Mouse (Mus musculus): ENCODE results near the gene Prkab1.
A peak's percentile ranks its signal among the peaks of the same experiment; 100 is the strongest.

Prkab1 gene

DNA sequence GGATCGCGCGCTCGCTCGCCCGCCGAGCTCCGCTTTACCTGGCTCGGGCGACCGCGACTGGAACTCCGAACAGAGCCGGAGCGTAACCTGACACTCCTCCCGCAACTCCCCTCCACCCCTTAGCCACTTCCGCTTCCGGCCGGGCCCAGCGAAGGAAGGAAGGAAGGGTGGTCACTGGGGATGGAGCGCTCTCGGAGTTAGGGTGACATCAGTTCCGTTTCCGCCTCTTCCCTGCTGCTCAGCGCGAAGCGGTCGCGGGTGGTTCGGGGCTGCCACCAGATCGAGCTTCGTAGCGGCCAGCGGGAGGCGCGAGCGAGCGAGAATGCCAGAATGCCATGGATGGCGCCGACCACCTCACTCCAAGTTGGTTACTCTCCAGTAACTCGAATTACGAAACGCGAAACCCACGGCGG lies at the start of gene Prkab1:
Gene Prkab1, minus strand, starts transcription at position 182 of the 413 bp plus-strand sequence.
- DNase-seq: peak; percentile 91

DNA sequence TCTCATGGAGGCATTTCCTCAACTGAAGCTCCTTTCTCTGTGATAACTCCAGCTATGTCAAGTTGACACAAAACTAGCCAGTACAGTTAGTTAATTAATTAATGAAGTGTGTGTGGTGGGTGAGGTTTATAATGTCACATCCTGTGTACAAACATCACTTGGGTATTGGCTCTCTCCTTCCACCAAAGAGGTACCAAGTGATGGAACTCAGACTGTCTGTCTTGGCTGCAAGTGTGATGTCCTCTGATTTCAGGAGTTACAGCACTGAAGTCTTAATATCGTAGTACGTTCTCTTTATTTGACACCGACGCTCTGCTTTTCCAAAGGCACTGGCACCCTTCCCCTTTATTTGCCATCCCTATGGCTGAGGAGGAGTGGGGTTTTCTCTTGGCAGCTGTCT lies 45.3 kb upstream of the Prkab1 start:
- no peak for DNase-seq

DNA sequence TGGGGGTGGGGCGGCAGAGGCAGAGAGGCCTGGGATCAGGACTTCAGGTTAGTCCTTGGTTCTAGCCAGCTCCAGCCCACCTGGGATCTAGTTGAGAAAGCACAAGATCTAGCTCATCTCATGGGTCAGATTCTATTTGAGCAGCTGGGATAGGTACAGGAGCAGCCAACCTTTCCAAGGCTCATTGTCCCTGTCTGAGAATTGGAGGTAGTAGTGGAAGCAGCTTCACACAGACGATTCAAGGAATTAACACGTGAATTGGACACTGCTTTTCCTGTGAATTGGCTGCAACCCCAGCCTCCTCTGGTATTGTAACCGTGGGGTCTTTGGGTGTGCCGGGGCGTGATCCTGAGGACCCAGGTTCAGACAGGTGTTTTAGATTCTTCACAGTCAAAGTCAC lies 28.5 kb upstream of the Prkab1 start:
- DNase-seq: no peak

DNA sequence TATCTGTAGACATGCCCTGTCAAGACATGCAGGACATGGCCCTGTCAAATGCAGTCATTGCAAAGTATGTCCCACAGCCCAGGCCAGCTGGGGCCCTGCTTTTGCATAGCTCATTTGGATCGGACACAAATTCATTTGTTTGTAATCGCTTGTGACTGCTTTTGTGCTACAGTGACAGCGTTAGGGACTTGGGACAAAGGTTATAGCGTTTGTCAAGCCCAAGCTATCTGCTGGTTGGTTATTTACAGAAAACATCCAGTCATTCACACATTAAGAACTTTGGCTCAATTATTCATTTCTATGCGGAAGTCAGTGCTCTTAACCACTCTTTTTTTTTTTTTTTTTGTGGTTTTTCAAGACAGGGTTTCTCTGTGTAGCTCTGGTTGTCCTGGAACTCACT lies 27.9 kb upstream of the Prkab1 start:
- no peak for DNase-seq

DNA sequence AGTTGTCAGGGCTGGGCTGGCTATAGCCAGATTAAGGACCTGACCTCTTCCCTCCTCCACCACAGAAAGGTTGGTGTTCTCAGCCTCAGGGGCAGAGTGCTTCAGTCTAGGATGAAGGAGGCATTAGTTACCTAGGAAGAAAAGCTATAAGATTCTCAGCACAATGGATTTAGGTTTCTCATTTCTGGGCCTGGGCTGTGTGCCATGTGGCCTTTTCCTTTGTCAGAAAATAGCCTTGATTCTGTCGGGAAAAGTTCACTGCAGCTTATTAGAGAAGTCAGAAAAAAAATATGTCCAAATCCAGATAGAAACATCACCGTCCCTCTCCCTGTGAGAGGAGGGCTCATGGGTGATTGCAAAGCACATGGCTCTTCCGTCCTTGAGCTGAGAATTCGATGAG lies 25.5 kb upstream of the Prkab1 start:
- DNase-seq: no peak

DNA sequence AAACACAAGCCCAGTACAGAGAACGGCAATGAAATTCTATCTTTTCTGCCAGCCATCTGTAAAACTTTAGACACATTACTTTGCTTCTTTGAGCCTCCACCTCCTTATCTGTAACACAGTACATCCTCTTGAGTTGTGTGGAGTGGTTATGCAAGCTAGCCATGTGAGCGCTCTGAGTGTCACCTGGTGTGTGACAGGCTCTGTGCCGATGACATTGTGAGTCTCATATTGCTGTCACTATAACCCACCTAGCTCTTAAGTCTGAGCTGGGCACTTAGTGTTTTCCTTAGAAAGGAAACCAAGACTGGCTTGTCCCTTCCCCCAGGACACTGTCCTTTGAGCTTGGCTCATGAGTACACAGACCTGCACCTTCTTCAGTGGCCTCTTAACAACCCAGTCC lies 24.0 kb upstream of the Prkab1 start:
- DNase-seq: no peak

DNA sequence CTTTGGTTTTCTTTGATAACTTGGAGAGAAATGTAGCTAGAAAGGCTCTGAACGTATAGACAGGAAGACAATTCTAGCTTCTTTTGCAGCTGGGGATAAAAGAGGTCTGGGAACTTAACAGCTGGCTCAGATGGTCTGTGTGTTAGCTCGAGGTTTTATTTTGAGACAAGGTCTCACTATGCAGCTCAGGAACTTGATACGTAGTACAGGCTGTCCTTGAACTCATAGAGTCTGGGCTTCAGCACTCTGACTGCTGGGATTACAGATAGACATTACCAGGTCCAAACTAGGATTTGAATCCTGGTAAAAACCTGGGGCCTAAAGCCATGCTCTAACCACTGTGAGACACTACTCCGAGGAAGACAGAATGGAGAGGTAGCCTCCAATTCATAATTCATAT lies 21.9 kb upstream of the Prkab1 start:
- DNase-seq: no peak

DNA sequence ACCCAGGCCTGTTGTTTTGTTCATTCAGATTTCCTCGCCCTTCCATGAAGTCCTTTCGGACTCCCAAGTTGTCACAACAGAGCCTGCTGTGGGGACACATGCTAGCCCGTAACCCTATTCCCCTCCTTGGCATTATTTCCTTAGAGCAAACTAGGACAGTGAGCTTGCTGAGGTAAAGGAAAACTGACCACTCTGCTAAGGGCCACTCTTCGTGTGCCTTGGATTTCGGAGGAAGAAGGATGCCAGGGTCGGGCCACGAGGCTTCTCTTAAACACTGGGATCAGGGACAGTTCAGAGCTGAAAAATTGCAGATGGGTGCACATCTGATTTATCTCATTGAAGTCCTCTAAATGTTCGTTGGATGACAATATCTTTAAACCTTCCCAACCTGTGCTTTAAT lies 21.3 kb upstream of the Prkab1 start:
- no peak for DNase-seq

DNA sequence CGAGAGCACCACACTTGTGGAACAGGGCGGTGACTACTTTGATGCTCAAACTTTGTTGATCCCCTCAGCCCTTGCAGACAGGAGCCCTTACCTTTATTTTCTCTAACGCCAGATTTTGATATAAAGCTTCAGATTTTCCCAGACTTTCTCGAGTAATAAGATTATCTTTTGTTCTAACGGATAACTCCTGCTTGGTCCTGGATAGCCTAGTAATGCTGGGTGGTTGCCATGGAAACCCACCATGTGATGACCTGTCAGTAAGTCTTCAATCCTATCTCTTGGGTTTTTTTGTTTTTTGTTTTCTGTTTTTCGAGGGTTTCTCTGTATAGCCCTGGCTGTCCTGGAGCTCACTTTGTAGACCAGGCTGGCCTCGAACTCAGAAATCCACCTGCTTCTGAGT lies 17.9 kb upstream of the Prkab1 start:
- no peak for DNase-seq

DNA sequence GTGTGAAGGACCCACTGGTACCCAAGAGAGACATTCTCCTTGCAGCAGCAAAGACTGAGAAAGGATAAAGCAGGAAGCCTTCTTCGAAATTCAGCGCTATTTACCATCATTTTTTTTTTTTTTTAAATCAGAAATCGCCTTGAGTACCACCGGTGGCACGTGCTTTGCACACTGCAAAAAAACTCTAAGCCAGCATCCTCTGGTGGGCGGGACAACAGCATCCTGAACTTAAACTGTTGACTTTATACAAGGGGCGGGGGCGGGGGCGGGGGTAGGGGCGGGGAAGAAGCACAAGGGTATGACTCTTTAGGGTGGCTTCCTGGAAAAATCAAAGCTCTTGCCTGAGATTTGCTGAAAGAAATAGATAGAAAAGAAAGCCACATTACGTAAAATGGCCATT lies 15.4 kb upstream of the Prkab1 start:
- DNase-seq: no peak

DNA sequence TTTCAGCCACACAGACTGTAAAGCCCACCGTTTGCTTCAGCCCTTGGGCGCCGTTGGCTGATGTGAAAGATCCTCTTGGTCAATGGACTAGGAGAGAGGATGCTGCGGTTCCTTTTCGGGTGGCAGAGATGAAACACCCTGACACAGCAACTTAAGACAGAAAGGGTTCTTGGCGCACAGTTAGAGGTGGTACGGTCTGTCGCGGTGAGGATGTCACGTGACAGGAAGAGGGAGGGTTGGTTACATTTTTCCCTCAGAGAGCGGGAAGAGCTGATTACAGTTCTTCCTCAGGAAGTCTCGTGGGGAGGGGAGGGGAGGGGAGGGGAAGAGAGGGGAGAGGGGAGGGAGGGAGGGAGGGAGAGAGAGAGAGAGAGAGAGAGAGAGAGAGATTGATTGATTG lies 13.4 kb upstream of the Prkab1 start:
- DNase-seq: no peak

DNA sequence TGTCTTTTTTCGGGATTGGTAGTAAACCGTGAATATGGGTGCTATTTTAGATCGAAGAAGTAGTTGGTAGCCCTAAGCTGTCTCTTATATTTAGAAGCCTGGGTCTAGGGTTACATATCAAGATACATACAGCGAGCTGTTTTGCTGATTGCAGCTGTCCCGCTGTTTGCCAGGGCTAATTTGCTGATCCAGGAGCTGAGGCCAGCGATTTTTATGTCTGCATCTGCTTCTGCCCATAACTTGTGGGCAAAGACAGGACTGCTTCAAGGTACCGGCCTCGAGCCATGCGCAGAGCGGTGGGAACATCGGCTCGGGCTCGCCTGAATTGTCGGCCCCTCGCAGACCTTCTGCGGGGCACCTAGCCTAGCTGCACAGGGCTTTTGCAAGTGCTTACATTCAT lies 12.2 kb upstream of the Prkab1 start:
- DNase-seq: no peak

DNA sequence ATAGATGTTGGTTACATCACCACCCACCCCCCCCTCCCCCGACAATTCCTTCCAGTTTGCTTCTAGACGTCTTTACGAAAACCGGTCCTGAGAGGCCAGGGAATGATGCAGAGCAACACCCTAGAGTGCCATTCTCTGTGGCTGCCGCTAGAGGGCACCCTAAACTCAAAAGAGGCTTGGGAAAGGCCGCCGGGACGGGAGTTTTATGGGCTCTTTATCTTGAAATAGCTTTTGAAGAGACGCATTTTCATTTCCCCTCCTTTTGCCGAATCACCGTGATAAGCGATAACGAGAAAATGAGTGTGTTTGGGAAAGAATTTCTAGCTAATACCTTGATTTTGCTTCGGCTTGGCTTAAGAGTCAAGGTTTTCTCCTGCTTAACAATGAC lies 6.9 kb upstream of the Prkab1 start:
- DNase-seq: no peak

DNA sequence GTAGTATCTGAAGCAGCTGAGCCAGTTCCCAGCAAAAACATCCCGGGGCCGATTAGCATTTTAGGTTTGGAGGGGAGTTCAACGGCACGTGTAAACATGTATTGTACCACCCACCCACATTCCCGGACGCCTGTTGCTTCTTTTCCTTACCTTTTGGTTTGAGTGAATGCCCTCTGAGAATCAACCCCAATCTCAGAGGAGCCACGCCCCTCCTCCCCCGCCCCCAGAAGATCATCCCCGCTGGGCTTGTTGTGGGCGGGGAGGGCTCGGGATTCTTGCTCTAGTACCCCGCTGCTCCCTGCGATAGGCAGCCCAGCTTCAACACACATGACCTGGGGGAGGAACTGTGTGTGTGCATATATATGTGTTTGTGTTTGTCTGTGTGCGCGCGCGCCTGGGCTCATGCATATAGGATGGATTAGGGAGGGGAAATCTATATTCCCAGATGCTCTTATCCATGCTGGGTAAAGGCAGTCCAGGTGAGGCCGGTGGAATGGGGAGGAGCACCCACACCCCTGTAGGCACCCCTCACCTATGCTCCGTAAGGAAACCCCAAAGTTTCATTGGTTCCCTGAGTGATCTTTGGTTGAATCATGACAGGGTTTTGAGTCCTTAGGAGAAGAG lies 6.4 kb upstream of the Prkab1 start:
- DNase-seq: no peak

DNA sequence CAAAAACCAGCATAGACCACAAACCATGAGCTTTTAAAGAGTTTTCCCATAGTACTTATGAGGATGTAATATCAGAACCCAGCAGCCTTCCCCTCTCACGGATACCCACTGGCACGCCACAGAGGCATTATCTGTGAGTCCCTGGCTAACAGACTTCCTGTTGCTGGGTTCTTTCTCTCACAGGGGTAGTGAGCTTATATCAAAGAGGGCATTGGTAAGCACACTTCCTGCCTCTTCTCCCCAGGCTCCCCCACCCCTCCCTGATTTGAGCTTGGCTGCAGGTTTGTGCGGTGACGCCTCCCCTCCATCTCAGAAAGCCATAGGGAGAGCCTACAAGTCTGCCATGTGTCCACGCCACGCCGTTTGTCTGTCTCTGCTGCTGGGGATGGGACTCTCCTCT lies 4.8 kb upstream of the Prkab1 start:
- no peak for DNase-seq

DNA sequence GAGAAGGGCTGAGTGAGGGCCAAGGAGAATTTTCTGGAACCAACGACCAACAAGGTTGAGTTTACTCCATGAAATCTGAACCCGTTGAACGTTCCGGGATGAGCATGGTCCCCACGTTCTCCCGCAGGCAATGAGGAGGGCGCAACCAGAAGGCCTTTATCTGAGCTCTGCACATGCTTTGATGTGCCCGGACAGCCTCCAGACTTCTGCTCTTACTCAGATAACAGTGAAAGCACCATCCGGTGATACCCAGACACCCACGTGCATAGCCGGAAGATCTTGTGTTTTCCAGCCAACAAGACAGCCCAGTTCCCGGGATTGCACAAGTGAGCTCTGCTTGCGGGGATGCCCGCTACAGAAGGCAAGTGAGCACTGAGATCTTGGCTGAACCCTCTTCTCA lies 2.3 kb upstream of the Prkab1 start:
- no peak for DNase-seq

DNA sequence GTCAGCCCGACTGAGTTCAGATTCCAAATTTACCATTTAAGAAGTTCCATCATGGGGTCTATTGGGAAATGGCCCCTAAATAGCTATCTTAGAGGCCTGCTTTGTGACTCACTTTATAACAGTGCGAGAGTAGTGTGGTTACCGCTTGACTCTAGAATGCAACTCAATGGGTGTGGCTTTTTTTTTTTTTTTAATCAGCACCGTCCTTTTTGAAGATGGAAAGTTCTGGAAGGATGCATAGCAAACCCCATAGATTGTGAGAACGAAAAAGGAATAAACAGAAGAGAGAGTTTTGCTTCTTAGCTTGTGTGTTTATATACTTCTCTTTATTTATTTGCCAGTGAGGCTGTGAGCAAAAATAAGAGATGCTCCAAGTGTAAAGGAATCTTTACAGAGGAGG lies 1.8 kb upstream of the Prkab1 start:
- no peak for DNase-seq

DNA sequence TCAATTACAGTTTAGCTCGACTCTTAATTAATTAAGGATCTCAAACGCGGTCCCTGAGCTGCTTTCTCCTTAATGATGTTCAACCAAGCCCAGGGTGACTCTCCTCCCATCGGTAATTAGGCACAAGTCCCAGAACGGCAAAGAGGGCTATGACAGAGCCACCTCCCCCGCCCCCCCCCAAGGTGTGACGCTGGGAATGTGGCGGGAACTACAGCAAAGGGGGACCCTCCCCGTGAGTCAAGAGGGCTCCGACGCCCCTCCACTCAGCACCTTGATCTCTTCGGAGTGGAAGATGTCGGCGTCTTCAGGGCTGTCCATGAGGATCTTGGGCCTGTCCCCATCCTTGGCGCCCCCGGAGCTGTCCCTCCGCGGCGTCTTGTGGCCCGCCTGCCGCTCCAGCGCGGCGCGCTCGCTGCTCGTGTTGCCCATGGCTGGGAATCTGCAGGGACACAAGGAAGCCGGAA lies 455 bp downstream of the Prkab1 start:
- no peak for DNase-seq

DNA sequence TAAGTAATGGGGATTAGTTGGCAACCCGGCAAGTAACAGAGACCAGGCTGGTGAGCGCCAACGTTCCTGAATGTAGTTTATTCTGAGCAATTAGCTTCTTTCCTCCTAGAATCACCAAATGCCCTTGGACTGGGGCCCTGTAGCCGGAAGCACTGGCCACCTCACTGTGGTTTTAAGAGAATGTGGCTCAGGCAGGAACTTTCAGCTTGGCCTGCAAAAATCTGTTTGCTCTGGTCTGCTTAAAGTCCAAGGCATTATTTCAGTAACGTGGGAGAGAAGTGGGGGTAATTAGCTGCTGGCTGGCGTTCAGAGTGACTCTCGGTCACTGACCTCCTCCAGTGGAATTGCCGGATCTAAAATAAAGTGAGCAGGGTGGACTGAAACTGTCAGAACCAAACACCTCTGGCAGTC lies 1.1 kb downstream of the Prkab1 start:
- no peak for DNase-seq

DNA sequence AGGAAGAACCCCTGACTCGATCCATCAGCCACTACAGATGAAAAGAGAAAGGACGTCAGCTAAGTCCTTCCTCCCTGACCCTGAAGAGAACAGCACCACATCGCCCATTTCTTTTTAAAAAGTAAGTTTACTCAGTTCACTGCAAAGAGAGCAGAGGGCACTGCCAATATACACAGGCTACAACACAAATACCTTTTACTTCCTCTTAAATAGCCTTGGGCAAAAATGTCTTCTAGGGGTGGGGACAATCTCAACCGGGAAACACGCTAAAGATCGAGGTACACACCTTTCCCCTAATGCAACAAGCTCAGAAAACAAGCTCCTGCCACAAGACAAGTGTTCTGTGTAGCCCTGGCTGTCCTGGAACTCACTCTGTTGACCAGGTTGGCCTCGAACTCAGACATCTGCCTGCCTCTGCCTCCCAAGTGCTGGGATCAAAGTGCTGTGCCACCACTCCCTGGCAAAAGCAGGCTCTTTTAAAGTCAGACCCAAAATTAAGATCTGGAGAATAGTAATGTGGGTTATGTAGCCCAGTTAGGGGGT lies 1.6 kb downstream of the Prkab1 start:
- DNase-seq: no peak

DNA sequence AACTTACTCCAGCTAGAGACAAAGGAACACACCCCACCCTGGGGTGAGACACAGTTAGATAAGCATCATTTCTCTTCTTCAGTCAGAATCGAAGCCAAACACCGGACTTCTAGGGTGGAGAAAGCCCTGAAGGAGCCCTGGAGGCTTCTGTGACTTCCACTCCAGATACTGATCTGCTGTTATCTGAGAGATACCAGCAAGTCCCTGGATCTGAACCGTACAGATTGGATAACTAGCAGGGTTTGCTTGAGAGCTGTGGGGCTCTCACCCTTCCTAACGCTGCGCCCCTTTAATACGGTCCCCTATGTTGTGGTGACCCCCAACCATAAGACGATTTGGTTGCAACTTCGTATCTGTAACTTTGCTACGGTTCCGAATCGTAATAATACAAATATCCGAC lies 2.2 kb downstream of the Prkab1 start:
- no peak for DNase-seq

DNA sequence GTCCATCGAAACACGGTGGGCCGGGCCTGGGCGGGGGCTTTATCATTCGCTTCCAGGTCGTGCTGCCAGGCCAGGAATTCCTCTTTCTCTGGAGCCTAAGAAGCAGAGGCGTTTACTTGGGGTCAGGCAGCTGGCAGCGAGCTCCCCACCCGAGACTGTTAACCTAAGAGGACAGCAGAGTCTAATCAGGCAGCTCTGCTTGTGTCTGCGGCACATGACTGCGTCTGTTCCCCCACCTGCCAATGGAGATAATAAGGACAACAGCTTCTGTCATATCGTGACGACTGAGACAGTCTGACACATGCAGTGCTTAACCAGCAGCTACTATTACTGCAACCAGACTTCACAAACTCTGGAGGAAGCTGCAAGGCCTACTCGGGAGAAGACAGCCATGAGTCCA lies 2.8 kb downstream of the Prkab1 start:
- no peak for DNase-seq

DNA sequence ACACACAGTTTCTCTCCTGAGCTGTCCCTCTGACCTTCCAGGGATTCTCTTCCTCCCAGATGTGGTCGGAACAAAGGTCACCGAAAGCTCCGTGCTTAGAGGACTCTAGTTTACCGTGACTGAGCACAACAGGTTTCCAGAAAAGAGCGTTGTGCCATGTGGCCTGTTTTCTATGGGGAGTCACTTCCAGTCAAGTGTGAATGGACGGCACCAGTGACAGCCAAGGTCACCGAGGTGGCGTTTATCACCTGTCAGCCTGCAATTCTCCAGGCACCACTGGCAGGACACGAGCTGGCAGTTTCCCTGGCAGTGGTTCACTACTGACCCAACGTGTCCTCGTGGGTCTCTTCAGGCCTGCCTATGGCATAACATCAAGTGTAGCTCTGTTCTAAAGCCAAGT lies 4.9 kb downstream of the Prkab1 start:
- no peak for DNase-seq

DNA sequence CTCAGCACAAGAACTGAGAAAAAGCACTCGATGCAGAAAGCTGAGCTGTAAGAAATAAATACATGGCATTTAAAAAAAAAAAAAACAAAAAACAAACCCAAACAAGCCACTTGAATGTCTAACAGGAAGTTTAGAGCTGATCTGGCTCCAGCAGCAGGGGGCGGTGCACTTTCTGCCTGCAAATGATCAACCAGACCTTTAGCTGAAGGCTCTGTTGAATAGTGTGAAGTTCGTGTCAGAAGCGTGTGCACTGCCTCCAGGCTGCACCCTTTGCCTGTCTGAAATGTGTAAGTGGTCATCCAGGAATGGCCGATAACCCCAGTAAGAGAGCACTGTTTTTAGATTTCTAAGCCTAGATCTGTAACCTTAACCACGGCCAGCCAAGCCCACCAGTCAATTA lies 5.5 kb downstream of the Prkab1 start:
- DNase-seq: no peak

DNA sequence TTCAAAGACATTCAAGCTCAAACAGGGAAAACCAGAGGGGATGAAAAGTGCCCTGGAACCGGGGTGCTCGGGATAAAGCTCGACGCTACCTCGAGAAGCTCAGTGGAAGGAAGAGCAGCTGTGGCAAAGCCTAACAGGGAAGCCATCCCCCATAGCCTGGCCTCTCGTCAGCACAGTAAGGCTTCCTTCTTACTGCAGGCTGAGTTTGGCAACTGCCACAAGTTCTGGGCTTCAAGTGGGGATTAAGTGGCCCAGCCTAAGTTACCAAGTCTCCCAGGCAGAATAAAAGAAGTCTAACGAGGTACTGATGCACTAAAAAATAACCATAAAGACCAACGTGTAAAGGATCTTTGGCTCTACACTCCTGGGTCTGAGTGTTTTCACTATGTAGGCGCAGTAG lies 6.1 kb downstream of the Prkab1 start:
- no peak for DNase-seq

DNA sequence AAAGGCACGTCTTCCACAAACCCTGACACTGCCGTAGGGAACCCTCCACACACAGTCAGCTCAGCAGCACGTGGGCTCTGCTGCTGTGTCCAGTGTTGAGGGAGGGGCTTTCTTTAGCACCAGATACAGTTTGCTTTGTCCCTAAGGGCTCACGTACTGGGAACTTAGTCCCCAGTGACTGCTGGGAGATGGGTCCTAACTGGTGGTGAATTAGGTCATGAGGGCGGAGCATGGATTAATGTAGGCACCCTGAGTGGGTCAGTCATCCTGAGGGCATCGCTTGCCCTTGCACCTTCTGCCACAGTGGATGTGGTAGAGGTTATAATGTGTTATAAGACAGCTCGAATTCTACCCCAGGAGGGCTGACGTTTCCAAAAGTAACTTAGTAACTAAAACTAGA lies 6.9 kb downstream of the Prkab1 start:
- DNase-seq: no peak
